Mouse (Mus musculus): ENCODE results near the gene Pptc7.

The Pptc7 gene

GRCm38 (mm10) chr5:122336554-122337294 is 52.6 kb downstream of the Pptc7 start:
- no peak for DNase-seq

- no peak for DNase-seq
These were observed 58.7 kb downstream of the Pptc7 start for GRCm38 (mm10) chr5:122342874-122343273.

DNA sequence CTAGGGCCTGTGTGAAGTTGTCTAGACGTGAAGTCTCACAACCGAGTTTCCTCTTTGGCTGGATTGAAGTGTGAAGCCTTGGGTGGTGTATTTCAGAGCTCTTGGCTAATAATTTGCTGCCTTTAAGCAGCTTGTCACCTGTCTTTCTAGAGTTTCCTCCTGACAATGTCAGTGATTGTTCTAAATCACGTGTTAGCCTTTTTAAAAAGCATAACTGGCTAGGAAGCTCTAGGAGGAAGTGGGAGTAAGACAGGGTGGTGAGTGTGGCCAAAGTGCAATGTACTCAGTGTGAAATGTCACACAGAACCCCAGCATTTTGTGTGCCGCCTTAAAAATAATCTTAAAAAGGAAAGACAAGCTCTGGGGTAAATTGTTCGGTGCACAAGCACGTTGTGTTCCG is 59.6 kb downstream of the Pptc7 start:
- no peak for DNase-seq

- peak; percentile 50 to 67 for DNase-seq
These were observed 60.1 kb downstream of the Pptc7 start for GRCm38 (mm10) chr5:122344260-122344659.

DNA sequence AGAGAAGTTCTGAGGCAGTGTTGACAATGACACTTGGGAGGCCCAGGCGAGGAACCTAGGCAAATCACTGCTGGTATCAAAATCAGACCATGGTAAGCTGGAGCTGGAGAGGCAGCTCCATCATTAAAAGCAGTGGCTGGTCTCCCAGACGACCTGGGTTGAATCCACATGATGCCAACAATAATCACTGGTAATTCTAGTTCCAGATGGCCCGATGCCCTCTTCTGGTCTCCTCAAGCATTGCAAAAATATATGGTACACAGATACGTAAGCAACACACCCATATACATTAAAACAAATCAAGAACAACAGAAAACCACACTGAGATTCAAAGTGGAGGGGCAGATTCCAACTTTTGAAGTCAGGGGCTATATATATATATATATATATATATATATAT is 61.6 kb downstream of the Pptc7 start:
- DNase-seq: no peak

DNA sequence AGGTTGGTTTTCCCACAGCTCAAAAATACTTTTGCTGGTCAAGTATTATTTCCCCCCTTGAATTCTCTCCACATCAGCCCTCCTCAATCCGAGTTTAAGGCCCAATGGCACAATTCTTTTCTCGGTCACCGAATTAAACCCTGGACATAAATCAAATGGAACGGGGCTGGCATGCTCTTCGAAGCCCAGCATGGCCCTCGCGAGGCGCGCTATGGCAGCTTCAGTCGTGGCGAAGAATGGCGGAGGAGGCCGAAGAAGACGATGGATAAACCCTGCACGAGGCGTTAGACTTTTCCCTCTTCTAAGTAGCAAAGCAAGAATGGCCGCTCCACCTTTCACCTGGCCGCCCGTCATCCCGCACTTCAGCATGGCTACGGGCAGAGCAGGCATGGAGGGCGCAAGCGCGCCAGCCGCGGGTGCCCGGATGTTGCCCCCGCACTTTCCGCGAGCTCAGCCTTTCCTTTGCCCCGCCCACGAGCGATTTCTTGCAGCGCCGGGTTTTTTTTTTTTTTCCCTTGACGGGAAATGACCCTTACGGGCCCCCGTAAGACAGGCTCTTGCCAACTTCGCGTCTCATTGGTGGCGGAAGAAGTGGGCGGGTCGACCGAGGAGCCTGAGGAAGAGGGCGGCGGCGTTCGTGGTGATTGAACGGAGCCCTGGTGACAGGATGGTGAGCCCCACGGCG is 69.8 kb downstream of the Pptc7 start, which contains the start of the genes Rad9b and Vps29:
TSS of gene Rad9b (minus strand) at position 427 of the 685 bp plus-strand sequence.
TSS of gene Vps29 (plus strand) at position 563 of the 685 bp plus-strand sequence.
- peak; percentile 96 to 97 for DNase-seq

GRCm38 (mm10) chr5:122354492-122355067 is 70.4 kb downstream of the Pptc7 start:
- no peak for DNase-seq

- no peak for DNase-seq
These were observed 87.5 kb downstream of the Pptc7 start, which contains the start of gene Gpn3 for GRCm38 (mm10) chr5:122371591-122372191. Gene Gpn3, plus strand, starts transcription at chr5:122371876.

GRCm38 (mm10) chr5:122372192-122372769 is 88.1 kb downstream of the Pptc7 start, which contains the start of gene Fam216a:
Gene Fam216a, minus strand, starts transcription at chr5:122372364.
- DNase-seq: peak; percentile 99 to 100

- no peak for DNase-seq
These were observed 88.7 kb downstream of the Pptc7 start for GRCm38 (mm10) chr5:122372878-122373277.
